Mouse (Mus musculus) kidney, adult 2 months (tissue): ENCODE data around the gene Copz2. TPM values are rescaled to one million over a fixed set of nuclear protein-coding genes. Genes with fewer than 3 reads are reported as not detected.

Experiments
- DNase-seq: peaks from one replicate; pipeline ENCODE4 v3.0.0; 2021
- H3K27ac ChIP-seq: fragments of 200-500 bp; 2 replicates; pipeline ENCODE4 v1.5.1; 2012; ENCODE audit warnings: low read depth, low read length, control low read depth, inconsistent platforms; ENCODE audit not compliant: insufficient read depth
- H3K27me3 ChIP-seq: fragments of 200-500 bp; replicated peaks from 2 replicates; pipeline ENCODE4 v1.6.1; 2012; ENCODE audit warnings: mild to moderate bottlenecking, moderate library complexity, low read length, inconsistent platforms; ENCODE audit not compliant: control insufficient read depth, insufficient read depth
- H3K36me3 ChIP-seq: fragments of 200-500 bp; 2 replicates; pipeline ENCODE4 v1.6.1; 2012; ENCODE audit warnings: mild to moderate bottlenecking, moderate library complexity, low read length, inconsistent platforms; ENCODE audit not compliant: control insufficient read depth, insufficient read depth
- H3K4me1 ChIP-seq: fragments of 200-500 bp; 2 replicates; pipeline ENCODE4 v1.6.1; 2011; ENCODE audit warnings: low read length; ENCODE audit not compliant: control insufficient read depth, insufficient read depth
- H3K4me3 ChIP-seq: fragments of 200-500 bp; 2 replicates; pipeline ENCODE4 v1.5.1; 2011; ENCODE audit warnings: mild to moderate bottlenecking, low read depth, low read length, control low read depth; ENCODE audit not compliant: insufficient read depth
- CTCF ChIP-seq: fragments of 200-500 bp; conservative IDR thresholded peaks from 2 replicates; pipeline ENCODE4 v1.5.1; 2011; ENCODE audit warnings: low read depth, mild to moderate bottlenecking, control low read depth, low read length, moderate library complexity, mixed read lengths; ENCODE audit not compliant: insufficient read depth, insufficient read length
- POLR2A ChIP-seq: fragments of 200-500 bp; IDR thresholded peaks from one replicate; pipeline ENCODE4 v1.6.1; 2011; ENCODE audit warnings: low read depth, low read length, control low read depth
- WGBS: fragments of 180-500 bp; shearing (Covaris S2); methylation state at CpG from one replicate; pipeline ENCODE4 v1.1.7; 2018; 5-methylcytosine and 5-hydroxymethylcytosine counted together
- polyA plus RNA-seq: library from polyadenylated mRNA; depleted of rRNA; stranded (reverse); fragments of >200 nt; gene quantifications from 2 replicates; pipeline ENCODE4 v1.2.3, GENCODE M21; 2012

Gene Copz2
- polyA plus RNA-seq, 1 experiment, result 61.6 TPM

DNA sequence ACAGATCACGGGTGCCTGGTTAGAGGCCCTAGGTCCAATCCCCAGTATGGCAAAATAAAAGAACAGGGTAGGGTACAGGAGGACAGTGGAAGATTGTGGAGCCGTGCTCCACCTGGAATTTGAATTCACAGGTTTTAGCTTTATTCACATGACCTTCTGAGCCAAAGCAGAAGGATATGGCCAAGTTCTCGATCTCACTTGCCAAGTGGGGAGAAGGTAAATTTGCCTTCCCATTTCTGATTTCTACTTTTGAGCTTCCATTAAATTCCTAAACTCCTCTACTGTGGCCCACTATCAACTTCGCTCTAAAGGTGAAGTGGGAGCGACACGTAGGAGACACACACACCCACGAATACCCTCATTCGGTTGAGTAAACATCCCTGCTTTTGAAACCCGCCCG is 20.8 kb upstream of the Copz2 start:
- peaks cover 28% of the 10 kb centered on the region for H3K4me1 ChIP-seq
- H3K36me3 ChIP-seq, result no peaks in the 10 kb centered on the region
- peak overlapping the region; percentile 95 for H3K4me3 ChIP-seq
- H3K27me3 ChIP-seq, result no peaks in the 10 kb centered on the region
- peak overlapping the region; percentile 94 for H3K27ac ChIP-seq
- 3% methylated on average over 10 of the region's 10 CpGs for WGBS
- no peak for TF ChIP-seq CTCF
- TF ChIP-seq POLR2A, result no peak
- DNase-seq, result peak; percentile 19

DNA sequence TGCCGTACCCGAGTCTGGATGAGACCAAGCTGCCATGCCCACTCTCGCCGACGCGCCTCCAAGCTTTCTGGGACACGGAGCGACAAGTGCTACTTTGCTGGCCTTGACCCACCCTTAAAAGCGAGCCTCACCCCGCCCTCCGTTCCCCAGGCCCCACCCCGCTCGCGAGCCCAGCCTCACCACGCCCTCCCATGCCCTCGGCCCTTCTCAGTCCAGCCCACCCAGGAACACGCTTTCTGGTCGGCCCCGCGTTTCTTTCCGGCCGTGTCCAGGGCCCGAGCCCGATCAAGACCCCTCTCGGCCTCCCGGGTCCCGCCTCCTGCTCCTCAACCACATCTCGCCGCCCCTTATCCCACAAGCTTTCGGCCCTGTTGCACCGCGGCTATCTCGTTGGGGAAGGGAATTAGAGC is 20.3 kb upstream of the Copz2 start:
- Histone ChIP-seq H3K27ac (peak overlapping the region; percentile 99), H3K27me3 (no peaks in the 10 kb centered on the region), H3K36me3 (no peaks in the 10 kb centered on the region), H3K4me3 (peak overlapping the region; percentile 95), H3K4me1 (peaks cover 28% of the 10 kb centered on the region)
- peak; percentile 93 for DNase-seq
- 0 out of 2 replicates have a peak, but pooled peaks have one; percentile 8 for TF ChIP-seq CTCF
- TF ChIP-seq POLR2A, result peak; percentile 97
- under 1% methylated on average over 32 of the region's 33 CpGs for whole genome bisulfite sequencing

DNA sequence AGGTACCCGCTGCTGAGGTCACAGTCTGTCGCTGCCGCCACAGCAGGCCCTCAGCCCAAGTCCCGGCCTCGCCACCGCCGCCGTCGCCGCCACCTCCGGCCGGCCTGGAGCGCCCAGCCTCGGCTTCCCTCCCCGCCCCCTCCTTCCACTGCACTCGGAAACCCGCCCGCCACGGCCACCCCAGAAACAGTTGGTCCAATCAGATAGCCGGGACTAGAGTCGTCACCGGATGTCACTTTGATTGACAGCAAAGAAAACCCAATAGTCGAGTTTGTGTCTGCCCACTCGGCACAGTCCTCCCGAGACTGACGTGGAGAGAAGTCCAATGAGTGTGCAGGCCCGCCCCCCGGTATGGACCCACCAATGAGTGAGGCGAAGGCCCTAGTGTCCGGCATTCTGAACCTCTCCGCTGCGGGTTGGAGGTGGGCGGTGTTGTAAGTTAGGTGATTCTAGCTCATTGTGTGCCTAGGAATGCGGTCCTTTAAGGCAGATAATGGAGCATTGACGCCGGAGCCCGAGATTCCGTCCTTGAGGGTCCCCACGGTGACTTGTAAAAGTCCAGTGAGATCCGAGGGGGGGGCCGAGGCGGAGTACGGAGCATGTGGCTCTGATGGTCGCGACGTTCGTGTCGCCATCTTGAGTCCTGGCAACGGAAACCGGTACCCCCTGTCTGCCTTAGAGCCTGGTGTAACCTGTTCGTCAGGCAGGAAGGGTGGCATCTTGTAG is 19.7 kb upstream of the Copz2 start, which contains the start of gene Nfe2l1:
Gene Nfe2l1, minus strand, starts transcription at position 156 of the 726 bp plus-strand sequence.
- no peaks in the 10 kb centered on the region for H3K36me3 ChIP-seq
- peaks cover 27% of the 10 kb centered on the region for H3K4me1 ChIP-seq
- peak within 1 kb of the TSS; percentile 99 for H3K27ac ChIP-seq
- no peaks in the 10 kb centered on the region for H3K27me3 ChIP-seq
- peak within 1 kb of the TSS; percentile 95 for H3K4me3 ChIP-seq
- TF ChIP-seq POLR2A (peak; percentile 27), CTCF (no peak)
- whole genome bisulfite sequencing, result under 1% methylated on average over 51 of the region's 51 CpGs
- DNase-seq, result peak; percentile 100

DNA sequence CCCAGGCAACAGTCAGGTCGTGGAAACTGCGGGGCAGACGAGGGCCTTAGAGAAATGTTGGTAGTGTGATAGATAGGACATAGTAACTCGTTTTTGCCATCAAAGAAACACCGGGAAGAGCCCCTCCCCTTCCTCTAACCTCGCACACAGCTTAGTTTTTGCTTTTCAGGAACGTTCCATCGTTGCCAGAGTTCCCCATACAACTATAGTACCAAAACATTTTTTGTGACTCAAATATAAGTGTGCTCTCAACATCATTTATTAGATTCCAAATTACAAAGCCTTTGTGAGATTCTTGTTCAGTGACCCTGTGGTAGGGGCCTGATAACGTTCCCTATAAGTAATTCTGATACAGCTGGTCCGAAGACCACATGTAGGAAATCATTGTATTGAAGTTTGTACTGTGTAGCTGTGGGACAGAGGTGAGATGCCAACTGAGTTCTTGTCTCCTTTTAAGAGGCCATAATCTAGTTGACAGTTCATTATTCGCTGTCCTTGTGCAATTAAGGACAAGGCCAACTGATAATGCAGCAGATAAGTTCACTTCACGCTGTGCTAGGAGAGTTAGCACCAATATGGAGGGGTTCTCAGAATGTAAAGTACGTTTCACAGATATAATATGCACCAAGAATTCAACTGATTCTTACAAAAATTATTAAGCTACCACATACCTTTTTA is 19.0 kb upstream of the Copz2 start:
- Histone ChIP-seq H3K27ac (peak overlapping the region; percentile 99), H3K4me1 (peaks cover 20% of the 10 kb centered on the region), H3K4me3 (peak overlapping the region; percentile 93), H3K36me3 (no peaks in the 10 kb centered on the region), H3K27me3 (no peaks in the 10 kb centered on the region)
- no peak for DNase-seq
- 20% methylated on average over 13 of the region's 13 CpGs for whole genome bisulfite sequencing
- no peak for TF ChIP-seq POLR2A
- no peak for TF ChIP-seq CTCF

DNA sequence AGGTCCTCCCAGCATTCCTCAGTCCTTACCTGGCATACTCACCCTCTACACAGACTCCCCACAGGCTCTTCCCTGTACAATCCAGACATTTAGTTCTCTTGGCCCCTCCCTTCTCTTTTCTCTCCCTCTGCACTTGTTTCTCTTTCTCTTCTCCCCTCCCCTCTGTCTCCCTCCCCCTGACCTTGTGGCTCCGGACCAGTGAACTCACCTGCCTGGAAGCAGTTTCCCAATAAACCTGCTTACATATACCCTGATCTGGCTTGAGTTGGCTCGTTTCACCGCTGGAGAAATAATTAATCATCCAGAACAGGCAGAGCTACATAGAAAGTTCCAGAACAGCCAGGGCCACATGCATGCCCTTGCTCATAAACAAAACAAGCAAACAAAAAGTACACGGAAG is 18.2 kb upstream of the Copz2 start:
- Histone ChIP-seq H3K27ac (peak overlapping the region; percentile 89), H3K4me3 (no peak overlapping the region), H3K36me3 (no peaks in the 10 kb centered on the region), H3K4me1 (peaks cover 13% of the 10 kb centered on the region; the same call in 1 of the 2 replicates), H3K27me3 (no peaks in the 10 kb centered on the region)
- peak; percentile 87 for DNase-seq
- no peak for TF ChIP-seq POLR2A
- no peak for TF ChIP-seq CTCF
- 32% methylated on average over 4 of the region's 4 CpGs for WGBS

DNA sequence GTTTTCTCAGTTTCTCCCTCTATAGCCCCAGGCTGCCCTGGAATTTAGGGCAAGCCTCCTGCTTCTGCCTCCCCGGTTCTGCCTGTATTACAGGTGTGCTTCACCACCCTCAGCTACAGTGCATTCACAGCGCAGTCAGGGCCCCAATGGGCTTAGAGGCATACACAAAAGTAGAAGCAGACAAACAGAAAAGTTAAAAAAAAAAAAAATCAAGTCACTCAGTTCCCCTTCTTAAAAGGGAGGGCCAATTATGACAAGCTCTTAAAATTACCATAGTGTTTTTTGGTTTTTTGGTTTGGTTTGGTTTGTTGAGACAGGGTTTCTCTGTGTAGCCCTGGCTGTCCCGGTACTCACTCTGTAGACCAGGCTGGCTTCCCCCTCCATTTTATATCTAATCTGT is 17.1 kb upstream of the Copz2 start:
- Histone ChIP-seq H3K36me3 (no peaks in the 10 kb centered on the region), H3K27ac (no peak overlapping the region), H3K27me3 (no peaks in the 10 kb centered on the region), H3K4me1 (peaks cover 9% of the 10 kb centered on the region; the same call in 1 of the 2 replicates), H3K4me3 (no peak overlapping the region)
- WGBS, result 81% methylated on average over 3 of the region's 3 CpGs
- TF ChIP-seq CTCF (no peak), POLR2A (no peak)
- DNase-seq, result no peak

DNA sequence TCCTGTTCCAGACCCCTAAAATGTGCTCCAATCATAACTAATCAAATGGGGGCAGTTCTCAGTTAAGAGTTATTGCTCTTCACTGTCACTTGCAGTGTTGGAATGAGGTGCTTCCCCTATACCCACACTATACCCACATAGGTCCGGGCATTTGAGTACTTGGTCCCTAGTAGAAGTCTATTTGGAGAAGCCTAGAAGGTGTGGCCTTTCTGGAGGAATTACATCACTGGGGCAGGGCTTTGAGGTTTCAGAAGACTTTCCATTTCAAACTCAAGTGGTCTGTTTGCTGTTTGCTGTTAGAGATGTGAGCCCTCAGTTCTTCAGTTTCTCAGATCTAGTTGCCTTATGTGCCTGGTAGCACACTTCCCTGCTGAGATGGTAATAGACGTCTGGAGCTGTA is 16.7 kb upstream of the Copz2 start:
- no peak for DNase-seq
- Histone ChIP-seq H3K4me3 (no peak overlapping the region), H3K36me3 (no peaks in the 10 kb centered on the region), H3K4me1 (peaks cover 6% of the 10 kb centered on the region; the same call in 1 of the 2 replicates), H3K27me3 (no peaks in the 10 kb centered on the region), H3K27ac (no peak overlapping the region)
- 63% methylated on average over 2 of the region's 2 CpGs for WGBS
- no peak for TF ChIP-seq POLR2A
- TF ChIP-seq CTCF, result no peak
